In the genomic region with DNA sequence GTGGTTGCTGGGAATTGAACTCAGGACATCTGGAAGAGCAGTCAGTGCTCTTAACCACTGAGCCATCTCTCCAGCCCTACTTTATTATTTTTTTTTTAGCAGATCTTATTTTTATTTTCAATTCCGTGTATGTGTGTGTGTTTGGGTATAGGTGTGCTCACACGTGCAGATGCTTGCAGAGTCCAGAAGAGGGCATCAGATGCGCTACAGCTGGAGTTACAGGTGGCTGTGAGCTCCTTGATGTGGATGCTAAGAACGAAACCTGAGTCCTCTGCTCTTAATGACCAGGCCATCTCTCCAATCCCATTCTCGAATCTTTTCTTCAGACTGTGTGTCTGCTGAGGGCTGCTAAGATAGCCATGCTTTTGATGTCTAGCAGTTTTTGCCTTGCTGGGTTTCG, we compare ENCODE assay signal across 22 mouse cellular contexts. TPM values are rescaled to one million over a fixed set of nuclear protein-coding genes. Genes with fewer than 3 reads are reported as not detected.
DNase-seq lines count a peak whose midpoint lies in the region; ATAC-seq and TF ChIP-seq lines count a peak whose summit lies in the region.
"Had no signal": no experiment of that assay in that cellular context is flagged by ENCODE, and none has a peak within 500 bp of the region (broad histone marks: within the 10 kb centered on the region; RNA-seq: fewer than 3 reads in every experiment).

No protein-coding gene starts in this region.

- no peak for TF ChIP-seq POLR2A in spleen, adult 2 months (IDR thresholded peaks at IDR 0.05; ENCODE audit: low read depth, low read length)

- H3K36me3 ChIP-seq in spleen, adult 2 months (ENCODE audit: control insufficient read depth, insufficient read depth, low read length), result peaks cover 2% of the 10 kb centered on the region
- H3K36me3 ChIP-seq in ES-E14 (ENCODE audit: control insufficient read depth, insufficient read depth, low read length, poor library complexity, severe bottlenecking), result no peaks in the 10 kb centered on the region
- peaks cover 2% of the 10 kb centered on the region; the same call in 1 of the 2 replicates for H3K36me3 ChIP-seq in splenic B cell, adult 2 months (ENCODE audit: control insufficient read depth, insufficient read depth, low read length, poor library complexity, severe bottlenecking)
- H3K36me3 ChIP-seq in hindbrain, embryonic 11.5 days (ENCODE audit: control insufficient read depth, insufficient read depth, low read length), result no peaks in the 10 kb centered on the region
- H3K36me3 ChIP-seq: embryonic facial prominence, embryonic 10.5 days; forebrain, embryonic 12.5 days; hindbrain, embryonic 15.5 days; intestine, embryonic 15.5 days; liver, embryonic 13.5 days had no signal

- H3K9me3 ChIP-seq in ES-E14 (ENCODE audit: control insufficient read depth, insufficient read depth, low read depth, low read length), result no peaks in the 10 kb centered on the region
- H3K9me3 ChIP-seq in hindbrain, embryonic 11.5 days (ENCODE audit: control insufficient read depth, low read length), result no peaks in the 10 kb centered on the region
- H3K9me3 ChIP-seq: embryonic facial prominence, embryonic 10.5 days; forebrain, embryonic 12.5 days; hindbrain, embryonic 15.5 days; intestine, embryonic 15.5 days; liver, embryonic 13.5 days had no signal

- H3K4me1 ChIP-seq in spleen, adult 2 months (ENCODE audit: control insufficient read depth, insufficient read depth, insufficient read length), result peaks cover 18% of the 10 kb centered on the region; the same call in 1 of the 2 replicates
- peaks cover 0 to 2% of the 10 kb centered on the region in 2 experiments; a peak in 1 of 4 replicates for H3K4me1 ChIP-seq in ES-E14 (ENCODE audit: control insufficient read depth in 2 of 2, insufficient read depth in 2 of 2, low read length in 2 of 2, poor library complexity in 1 of 2)
- peaks cover 2% of the 10 kb centered on the region; the same call in 1 of the 2 replicates for H3K4me1 ChIP-seq in hindbrain, embryonic 11.5 days (replicated peaks; ENCODE audit: control insufficient read depth, insufficient read depth, low read length)

- no peak overlapping the region for H3K4me2 ChIP-seq in hindbrain, embryonic 11.5 days (replicated peaks; ENCODE audit: low read depth, low read length)
- H3K4me2 ChIP-seq: forebrain, embryonic 12.5 days; hindbrain, embryonic 15.5 days; intestine, embryonic 15.5 days; liver, embryonic 13.5 days had no signal

- H3K27me3 ChIP-seq in spleen, adult 2 months (ENCODE audit: control insufficient read depth, insufficient read depth, low read length), result no peaks in the 10 kb centered on the region
- no peaks in the 10 kb centered on the region for H3K27me3 ChIP-seq in splenic B cell, adult 2 months (ENCODE audit: control insufficient read depth, insufficient read depth, low read length, poor library complexity, severe bottlenecking)
- no peaks in the 10 kb centered on the region for H3K27me3 ChIP-seq in hindbrain, embryonic 11.5 days (ENCODE audit: control insufficient read depth, insufficient read depth, low read length)
- H3K27me3 ChIP-seq: forebrain, embryonic 12.5 days; hindbrain, embryonic 15.5 days; intestine, embryonic 15.5 days had no signal

- H3K9ac ChIP-seq in ES-E14 (ENCODE audit: insufficient read depth, low read depth, low read length, poor library complexity, severe bottlenecking), result no peak overlapping the region
- no peak overlapping the region for H3K9ac ChIP-seq in hindbrain, embryonic 11.5 days (ENCODE audit: low read depth, low read length)
- H3K9ac ChIP-seq: forebrain, embryonic 12.5 days; hindbrain, embryonic 15.5 days; intestine, embryonic 15.5 days; liver, embryonic 13.5 days had no signal

- H3K4me3 ChIP-seq in left cerebral cortex, adult 2 months, result no peak overlapping the region
- H3K4me3 ChIP-seq in spleen, adult 2 months (ENCODE audit: extremely low read depth, insufficient read depth, insufficient read length), result no peak overlapping the region
- no peak overlapping the region for H3K4me3 ChIP-seq in ES-E14 (ENCODE audit: insufficient read depth in 1 of 2, low read depth in 1 of 2, low read length in 2 of 2, poor library complexity in 1 of 2, severe bottlenecking in 1 of 2)
- H3K4me3 ChIP-seq in hindbrain, embryonic 11.5 days (ENCODE audit: low read depth, low read length), result no peak overlapping the region
- H3K4me3 ChIP-seq: embryonic facial prominence, embryonic 10.5 days; forebrain, embryonic 12.5 days; hindbrain, embryonic 15.5 days; intestine, embryonic 15.5 days; liver, embryonic 13.5 days had no signal

- intact Hi-C loops in left cerebral cortex, adult 2 months (cut with DNase I), result no loop called here
- intact Hi-C loops in left cerebral cortex, postnatal 36 days (cut with DNase I), result no loop called here

- peak; percentile 12 for TF ChIP-seq CTCF in left cerebral cortex, adult 2 months (IDR thresholded peaks at IDR 0.05)
- TF ChIP-seq CTCF in spleen, adult 2 months (IDR thresholded peaks at IDR 0.05; ENCODE audit: extremely low read depth, insufficient read depth, insufficient read length, insufficient replicate concordance), result peak; percentile 10; the same call in 1 of the 2 replicates

- WGBS in spleen, adult 2 months, result 92% methylated on average over 6 of the region's 6 CpGs
- WGBS in hindbrain, embryonic 11.5 days, result 66% methylated on average over 6 of the region's 6 CpGs

- no peak for DNase-seq in left cerebral cortex, adult 2 months (ENCODE audit: extremely low spot score in 1 of 2, low spot score in 2 of 2)
- no peak for DNase-seq in left cerebral cortex, postnatal 36 days (ENCODE audit: low spot score in 2 of 2)
- no peak for DNase-seq in spleen, adult 2 months (ENCODE audit: low read depth in 1 of 2, low spot score in 2 of 2)
- DNase-seq in spleen, adult 12 weeks (ENCODE audit: low spot score), result no peak
- DNase-seq in ES-E14 (ENCODE audit: low read depth, low spot score), result no peak
- peak; percentile 34 for DNase-seq in splenic B cell, adult 2 months (ENCODE audit: low read depth, low spot score)
- DNase-seq in hindbrain, embryonic 11.5 days (ENCODE audit: low spot score), result no peak
- DNase-seq in right cerebral cortex, postnatal 36 days (ENCODE audit: low spot score in 2 of 2), result no peak
- DNase-seq: adrenal gland, postnatal 36 days; cerebellum, adult 2 months; gastrocnemius, postnatal 10 days; heart, adult 11 months; heart, postnatal 36 days; kidney, postnatal 14 days; liver, embryonic 13.5 days; right cerebral cortex, adult 18-20 months; thymus, adult 2 months had no signal

- no peak overlapping the region for H3K27ac ChIP-seq in left cerebral cortex, adult 2 months
- H3K27ac ChIP-seq in spleen, adult 2 months (ENCODE audit: insufficient read depth, low read length), result no peak overlapping the region
- H3K27ac ChIP-seq in ES-E14 (ENCODE audit: insufficient read depth, low read depth, low read length, poor library complexity, severe bottlenecking), result no peak overlapping the region
- no peak overlapping the region for H3K27ac ChIP-seq in hindbrain, embryonic 11.5 days (ENCODE audit: low read depth, low read length)
- H3K27ac ChIP-seq: embryonic facial prominence, embryonic 10.5 days; forebrain, embryonic 12.5 days; hindbrain, embryonic 15.5 days; intestine, embryonic 15.5 days; liver, embryonic 13.5 days had no signal

- in situ Hi-C loops in ES-E14 (cut with MboI; ENCODE audit: low sequenced_read_pairs in 2 of 2, unreplicated experiment in 2 of 2), result no loop called here

- no peak for ATAC-seq in hindbrain, embryonic 11.5 days (ENCODE audit: low FRiP score)
- ATAC-seq: intestine, embryonic 15.5 days; Patski had no signal

TF ChIP-seq in ES-E14, 5 proteins besides CTCF, POLR2A, EP300 and RAD21:
- TF ChIP-seq HCFC1 (IDR thresholded peaks at IDR 0.05; ENCODE audit: borderline replicate concordance, insufficient read depth, low read length) (no peak), ZC3H11A (IDR thresholded peaks at IDR 0.05; ENCODE audit: borderline replicate concordance, low read depth, low read length) (0 out of 2 replicates have a peak, but pooled peaks have one; percentile 9)

RNA-seq across cellular contexts. Expression of a gene that starts 41.6 kb away (rescaled TPM):
- total RNA-seq in left cerebral cortex, adult 2 months (2021), result 1 to 10 TPM; 1.2 to 1.6 TPM
- 1 to 10 TPM; 1.6 to 2.2 TPM for total RNA-seq in left cerebral cortex, postnatal 36 days (2021)
- polyA plus RNA-seq in spleen, adult 2 months (2012; rRNA removed), result 2.9 and 5.5 TPM in 2 replicates
- 28.0 and 31.1 TPM in 2 replicates for total RNA-seq in ES-E14 (2012; rRNA removed)
- polyA plus RNA-seq in hindbrain, embryonic 11.5 days (2014; fragmentation: Nextera tagmentation; extraction: Ambion mirVana), result 37.8 and 38.3 TPM in 2 replicates
